Mouse (Mus musculus) kidney, adult 2 months (tissue): ENCODE measurements around the gene Luc7l3.

ENCODE experiments used
- CTCF ChIP-seq: fragments of 200-500 bp; conservative IDR thresholded peaks from 2 replicates; pipeline ENCODE4 v1.5.1; 2011; ENCODE audit warnings: low read depth, mild to moderate bottlenecking, control low read depth, low read length, moderate library complexity, mixed read lengths; ENCODE audit not compliant: insufficient read depth, insufficient read length
- POLR2A ChIP-seq: fragments of 200-500 bp; IDR thresholded peaks from one replicate; pipeline ENCODE4 v1.6.1; 2011; ENCODE audit warnings: low read depth, low read length, control low read depth

DNA sequence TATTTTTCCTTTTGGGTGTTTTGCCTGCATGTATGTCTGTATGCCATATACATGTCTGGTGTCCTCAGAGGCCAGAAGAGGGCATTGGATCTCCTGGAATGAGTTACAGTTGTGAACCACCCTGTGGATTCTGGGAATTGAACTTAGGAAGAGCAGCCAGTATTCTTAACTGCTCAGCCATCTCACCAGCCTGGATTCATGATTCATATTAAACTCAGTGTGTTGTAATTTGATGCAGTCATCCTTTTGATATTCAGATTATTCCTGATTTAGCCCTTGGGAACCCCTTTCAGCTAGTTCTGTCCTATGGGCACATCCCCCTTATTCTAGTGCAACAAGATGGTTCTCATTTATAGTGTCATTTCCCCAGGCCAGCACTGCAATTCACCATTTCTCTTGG lies 14.8 kb upstream of the Luc7l3 start:
- TF ChIP-seq CTCF (no peak), POLR2A (no peak)
